Mouse (Mus musculus) liver, postnatal 0 days (tissue): ENCODE data around the gene Bad. TPM values are rescaled to one million over a fixed set of nuclear protein-coding genes. Genes with fewer than 3 reads are reported as not detected.
A peak's percentile ranks its signal among the peaks of the same experiment; 100 is the strongest.
"Not testable (repeated sequence)": the region's sequence is repeated elsewhere in the genome, so short reads cannot be mapped to it uniquely, and the experiment has no call there.

Experiments
- ATAC-seq: fragments of 200-750 bp; cut with Nextera tagmentation; 2 replicates; pipeline ENCODE4 v1.8.0; 2017; ENCODE audit warnings: mild to moderate bottlenecking, moderate library complexity
- DNase-seq: peaks from one replicate; pipeline ENCODE4 v3.0.0-alpha.2; 2016
- H3K27ac ChIP-seq: fragments of 300-500 bp; sonication (generic); 2 replicates; pipeline ENCODE4 v1.5.1; 2014; ENCODE audit warnings: antibody characterized with exemption, moderate library complexity, mild to moderate bottlenecking, low read depth
- H3K27me3 ChIP-seq: fragments of 300-500 bp; sonication (generic); 2 replicates; pipeline ENCODE4 v1.6.1; 2014; ENCODE audit warnings: low read length, control low read depth, mixed read lengths; ENCODE audit not compliant: insufficient read depth
- H3K36me3 ChIP-seq: fragments of 300-500 bp; sonication (generic); replicated peaks from 2 replicates; pipeline ENCODE4 v1.6.1; 2014; ENCODE audit warnings: mild to moderate bottlenecking, control low read depth, low read length, moderate library complexity, mixed read lengths; ENCODE audit not compliant: insufficient read depth
- H3K4me1 ChIP-seq: fragments of 300-500 bp; sonication (generic); 2 replicates; pipeline ENCODE4 v1.6.1; 2014; ENCODE audit warnings: antibody characterized with exemption, mild to moderate bottlenecking, control low read depth; ENCODE audit not compliant: insufficient read depth
- H3K4me2 ChIP-seq: fragments of 300-500 bp; sonication (generic); 2 replicates; pipeline ENCODE4 v1.6.1; 2014; ENCODE audit warnings: low read depth, mild to moderate bottlenecking, low read length, moderate library complexity, mixed read lengths
- H3K4me3 ChIP-seq: fragments of 300-500 bp; sonication (generic); 2 replicates; pipeline ENCODE4 v1.5.1; 2014; ENCODE audit warnings: low read depth, low read length
- H3K9ac ChIP-seq: fragments of 300-500 bp; sonication (generic); replicated peaks from 2 replicates; pipeline ENCODE4 v1.6.1; 2014; ENCODE audit warnings: mild to moderate bottlenecking, moderate library complexity
- H3K9me3 ChIP-seq: fragments of 300-500 bp; sonication (generic); 2 replicates; pipeline ENCODE4 v1.6.1; 2016; ENCODE audit warnings: mild to moderate bottlenecking, control low read depth, low read length, mixed read lengths
- CTCF ChIP-seq: sonication (generic); IDR thresholded peaks from 2 replicates; pipeline ENCODE4 v1.5.1; 2016; ENCODE audit warnings: antibody characterized with exemption, low read depth
- EP300 ChIP-seq: IDR thresholded peaks from 2 replicates; pipeline ENCODE4 v1.6.1; 2016; ENCODE audit warnings: antibody characterized with exemption, low read depth, mild to moderate bottlenecking
- WGBS: fragments of 180-500 bp; shearing (Covaris S2); extraction: QIAGEN DNeasy Blood & Tissue Kit; methylation state at CpG from one replicate; pipeline ENCODE4 v1.1.7; 2014; ENCODE audit not compliant: insufficient replicate concordance; 5-methylcytosine and 5-hydroxymethylcytosine counted together
- polyA plus RNA-seq: library from polyadenylated mRNA; unstranded; fragments of >200 nt; fragmentation: Nextera tagmentation; extraction: Ambion mirVana; gene quantifications from 2 replicates; pipeline ENCODE4 v1.2.1, GENCODE M21; 2015

Bad gene
- polyA plus RNA-seq = 29.9 and 30.6 TPM in 2 replicates

GRCm38 (mm10) chr19:6941372-6942248 lies at the start of gene Bad:
TSS of gene Bad (plus strand) at chr19:6941861.
- peak; percentile 78 for ATAC-seq
- Histone ChIP-seq H3K4me1 (peaks cover 14% of the 10 kb centered on the region), H3K27ac (peak within 1 kb of the TSS; percentile 91), H3K9me3 (no peaks in the 10 kb centered on the region), H3K9ac (peak within 1 kb of the TSS; percentile 80), H3K4me3 (peak within 1 kb of the TSS; percentile 81), H3K27me3 (no peaks in the 10 kb centered on the region), H3K4me2 (peak within 1 kb of the TSS; percentile 98), H3K36me3 (no peaks in the 10 kb centered on the region)
- TF ChIP-seq CTCF (peak; percentile 28), EP300 (peak; percentile 93)
- DNase-seq = peak; percentile 97
- under 1% methylated on average over 81 of the region's 83 CpGs for WGBS

GRCm38 (mm10) chr19:6892512-6892911 lies 49.1 kb upstream of the Bad start:
- no peak for DNase-seq
- H3K4me1 ChIP-seq = no peaks in the 10 kb centered on the region
- no peak for TF ChIP-seq CTCF
- TF ChIP-seq EP300 = no peak

GRCm38 (mm10) chr19:6893731-6894451 lies 47.8 kb upstream of the Bad start:
- H3K4me2 ChIP-seq = no peak overlapping the region
- no peaks in the 10 kb centered on the region for H3K4me1 ChIP-seq
- no peaks in the 10 kb centered on the region for H3K27me3 ChIP-seq
- TF ChIP-seq CTCF (no peak), EP300 (no peak)
- no peaks in the 10 kb centered on the region for H3K9me3 ChIP-seq
- no peak overlapping the region for H3K27ac ChIP-seq
- DNase-seq = no peak
- no peak overlapping the region for H3K4me3 ChIP-seq
- H3K9ac ChIP-seq = no peak overlapping the region
- no peaks in the 10 kb centered on the region for H3K36me3 ChIP-seq
- 86% methylated on average over 14 of the region's 14 CpGs for WGBS
- no peak for ATAC-seq

More at GRCm38 (mm10) chr19:6892512-6892911, 49.1 kb upstream of the Bad start:
- WGBS = 50% methylated on average over 4 of the region's 4 CpGs
- H3K27ac ChIP-seq = no peak overlapping the region
- ATAC-seq = no peak
- H3K36me3 ChIP-seq = no peaks in the 10 kb centered on the region
- H3K4me2 ChIP-seq = no peak overlapping the region
- H3K9ac ChIP-seq = no peak overlapping the region
- H3K27me3 ChIP-seq = no peaks in the 10 kb centered on the region
- no peak overlapping the region for H3K4me3 ChIP-seq
- no peaks in the 10 kb centered on the region for H3K9me3 ChIP-seq

GRCm38 (mm10) chr19:6895608-6896305 lies 45.9 kb upstream of the Bad start:
- WGBS = 66% methylated on average over 18 of the region's 18 CpGs
- H3K27me3 ChIP-seq, H3K4me2 ChIP-seq, H3K9me3 ChIP-seq, ATAC-seq, H3K27ac ChIP-seq, H3K4me1 ChIP-seq, DNase-seq, H3K4me3 ChIP-seq, H3K9ac ChIP-seq, H3K36me3 ChIP-seq: not testable (repeated sequence)

- H3K9ac ChIP-seq = no peak overlapping the region
- H3K4me2 ChIP-seq = no peak overlapping the region
- H3K27me3 ChIP-seq = no peaks in the 10 kb centered on the region
- no peak overlapping the region for H3K4me3 ChIP-seq
- H3K27ac ChIP-seq = no peak overlapping the region
- WGBS = 78% methylated on average over 4 of the region's 4 CpGs
- TF ChIP-seq EP300 = no peak
- no peaks in the 10 kb centered on the region for H3K9me3 ChIP-seq
- no peaks in the 10 kb centered on the region for H3K36me3 ChIP-seq
- no peak for DNase-seq
- no peak for ATAC-seq
- H3K4me1 ChIP-seq = no peaks in the 10 kb centered on the region
Observed at GRCm38 (mm10) chr19:6899641-6900040, 42.0 kb upstream of the Bad start.

DNA sequence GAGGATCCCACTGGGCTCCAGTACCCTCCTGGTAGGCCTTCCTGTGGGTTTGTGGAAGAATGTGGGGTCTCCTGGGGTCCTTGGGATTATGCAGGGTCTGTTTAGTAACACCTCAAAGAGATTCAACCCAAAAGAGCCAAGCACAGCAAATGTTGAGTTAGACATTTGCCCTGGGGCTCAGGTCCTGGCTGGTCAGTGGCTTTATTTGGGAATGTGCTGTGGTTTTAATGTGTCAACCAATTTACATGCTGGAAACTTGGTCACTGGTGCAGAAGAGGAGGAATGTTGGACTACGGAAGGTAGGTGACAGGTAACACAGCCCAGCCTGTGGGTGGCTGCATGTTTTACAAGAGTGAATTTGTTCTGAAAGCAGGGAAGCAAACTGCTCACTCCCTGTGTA lies 38.6 kb upstream of the Bad start:
- no peak for ATAC-seq
- H3K4me2 ChIP-seq = no peak overlapping the region
- peaks cover 21% of the 10 kb centered on the region for H3K36me3 ChIP-seq
- H3K27ac ChIP-seq = no peak overlapping the region
- H3K4me1 ChIP-seq = peaks cover 8% of the 10 kb centered on the region
- no peaks in the 10 kb centered on the region for H3K27me3 ChIP-seq
- WGBS = 82% methylated on average over 1 of the region's 1 CpGs
- DNase-seq = no peak
- TF ChIP-seq CTCF (no peak), EP300 (no peak)
- H3K4me3 ChIP-seq = no peak overlapping the region
- no peaks in the 10 kb centered on the region for H3K9me3 ChIP-seq
- no peak overlapping the region for H3K9ac ChIP-seq
